Mouse (Mus musculus): ENCODE data around the gene Pex14. TPM values are rescaled to one million over a fixed set of nuclear protein-coding genes. Genes with fewer than 3 reads are reported as not detected.

Gene Pex14
- total RNA-seq, 1 experiment from 2014 or later = 17.6 TPM

Other genes with a start within 250 kb of the Pex14 start
- 19.2 and 24.7 TPM in 2 replicates for gene Dffa, start 4.3 kb upstream of the Pex14 start, total RNA-seq (2017)
- gene Cort, start 26.9 kb upstream of the Pex14 start, total RNA-seq (2017) = not detected in 2 replicates
- 3.8 and 7.1 TPM in 2 replicates for gene Cenps, start 37.8 kb upstream of the Pex14 start, total RNA-seq (2017)
- 171 and 177 TPM in 2 replicates for gene Pgd, start 66.9 kb upstream of the Pex14 start, total RNA-seq (2017)
- 46.5 and 51.4 TPM in 2 replicates for gene Kif1b, start 207.8 kb upstream of the Pex14 start, total RNA-seq (2017)

All from neutrophil, adult 5-6 weeks (primary cell).